Mouse (Mus musculus) megakaryocyte, embryonic 14.5 days (primary cell): ENCODE measurements around the gene Creg2.

Experiments used
- FLI1 ChIP-seq: IDR thresholded peaks from 2 replicates; pipeline ENCODE4 v1.6.1; 2012; ENCODE audit warnings: low read length, inconsistent platforms, mixed read lengths
- GATA1 ChIP-seq: IDR thresholded peaks from 3 replicates; pipeline ENCODE4 v1.6.1; 2012; ENCODE audit warnings: mixed read lengths, low read length, inconsistent platforms, borderline replicate concordance

GRCm38 (mm10) chr1:39687279-39687678, 36.0 kb upstream of the Creg2 start:
- TF ChIP-seq GATA1 (no peak), FLI1 (no peak)
